Mouse (Mus musculus) MN1 (cell line): ENCODE data around the gene Gm3739.
A peak's percentile ranks its signal among the peaks of the same experiment; 100 is the strongest.
"Not testable (repeated sequence)": the region's sequence is repeated elsewhere in the genome, so short reads cannot be mapped to it uniquely, and the experiment has no call there.

Source experiments
- DNase-seq: peaks from one replicate; pipeline ENCODE4 v3.0.0-alpha.2; 2016; ENCODE audit warnings: low spot score

Gene Gm3739

DNA sequence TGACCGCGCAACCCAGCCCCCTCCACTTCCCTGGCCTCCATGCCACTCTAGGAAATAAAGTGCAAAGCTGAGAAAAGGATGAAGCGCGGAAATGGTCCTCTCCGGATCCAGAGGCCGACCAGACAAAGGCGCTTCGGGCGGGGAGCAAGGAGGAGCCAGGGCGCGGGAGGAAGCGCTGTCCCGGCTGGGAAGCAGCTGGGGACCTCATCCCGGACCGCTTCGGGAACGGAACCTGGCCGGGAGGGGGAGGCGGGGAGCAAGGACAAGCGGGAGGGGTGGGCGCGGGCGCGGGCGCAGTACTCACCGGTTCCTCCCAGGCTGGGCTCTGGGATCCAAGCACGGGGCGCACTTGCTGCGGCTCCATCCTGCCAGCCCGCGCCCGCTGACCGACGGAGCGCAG is at the start of gene Gm3739:
Gene Gm3739, minus strand, starts transcription at position 389 of the 400 bp plus-strand sequence.
- not testable (repeated sequence) for DNase-seq

DNA sequence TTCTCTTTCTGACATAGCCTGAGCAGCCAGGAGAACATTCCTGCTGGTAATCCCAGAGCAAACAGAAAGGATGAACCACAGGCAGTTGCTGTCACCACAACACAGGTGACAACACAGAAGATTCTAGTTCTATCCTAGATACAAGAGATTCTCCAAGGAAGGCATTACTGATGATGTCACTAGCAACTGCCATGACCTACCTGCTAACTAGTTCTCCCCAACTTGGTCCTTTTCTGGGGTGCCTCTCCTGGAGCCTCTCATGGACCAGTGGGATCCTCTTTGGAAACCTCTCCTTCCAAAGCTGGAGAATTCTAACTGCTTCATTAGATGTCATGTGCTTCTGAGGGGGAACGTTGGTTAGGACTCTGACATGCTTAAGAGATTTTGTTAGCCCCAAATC is 17.4 kb upstream of the Gm3739 start, which contains the start of gene Gm5797:
Gene Gm5797, minus strand, starts transcription at position 101 of the 400 bp plus-strand sequence.
- not testable (repeated sequence) for DNase-seq

DNA sequence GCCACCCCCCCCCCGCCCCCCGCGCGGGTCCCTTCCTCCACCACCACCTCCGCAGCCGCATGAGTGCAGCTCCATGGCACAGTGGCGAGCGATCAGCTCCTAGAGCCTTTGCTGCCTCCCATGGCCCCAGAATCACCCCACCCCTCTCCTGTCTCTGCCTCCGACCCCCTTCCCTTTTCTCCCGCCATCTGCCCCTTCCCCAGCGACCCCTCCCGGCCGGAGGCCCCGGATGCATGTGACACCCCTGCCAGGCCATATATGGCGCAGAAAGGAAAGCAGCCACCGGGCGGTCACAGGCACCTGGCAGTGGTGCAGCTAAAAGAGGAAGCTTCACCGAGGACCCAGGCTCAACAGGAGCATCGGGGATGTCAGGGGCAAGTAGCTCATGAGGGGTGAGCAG is 244 bp upstream of the Gm3739 start:
- peak; percentile 18 for DNase-seq

- not testable (repeated sequence) for DNase-seq
Observed at GRCm38 (mm10) chr14:7264614-7265013, 50.2 kb downstream of the Gm3739 start, which contains the start of gene Gm3727. TSS of gene Gm3727 (minus strand) at chr14:7264714.
